Mouse (Mus musculus) heart, postnatal 0 days (tissue): ENCODE measurements at regions not wholly inside any gene's neighbourhood (a gene's known extent, or its start where the extent isn't known, plus 50 kb on each side); places are given as distances from the start of the nearest gene placed in this dataset.
"Not testable (repeated sequence)": the region's sequence is repeated elsewhere in the genome, so short reads cannot be mapped to it uniquely, and the experiment has no call there.

ENCODE experiments used
- CTCF ChIP-seq: IDR thresholded peaks from 2 replicates; pipeline ENCODE4 v1.5.1; 2016; ENCODE audit warnings: antibody characterized with exemption, control low read depth, low read depth
- EP300 ChIP-seq: IDR thresholded peaks from 2 replicates; pipeline ENCODE4 v1.6.1; 2016; ENCODE audit warnings: antibody characterized with exemption, low read depth

DNA sequence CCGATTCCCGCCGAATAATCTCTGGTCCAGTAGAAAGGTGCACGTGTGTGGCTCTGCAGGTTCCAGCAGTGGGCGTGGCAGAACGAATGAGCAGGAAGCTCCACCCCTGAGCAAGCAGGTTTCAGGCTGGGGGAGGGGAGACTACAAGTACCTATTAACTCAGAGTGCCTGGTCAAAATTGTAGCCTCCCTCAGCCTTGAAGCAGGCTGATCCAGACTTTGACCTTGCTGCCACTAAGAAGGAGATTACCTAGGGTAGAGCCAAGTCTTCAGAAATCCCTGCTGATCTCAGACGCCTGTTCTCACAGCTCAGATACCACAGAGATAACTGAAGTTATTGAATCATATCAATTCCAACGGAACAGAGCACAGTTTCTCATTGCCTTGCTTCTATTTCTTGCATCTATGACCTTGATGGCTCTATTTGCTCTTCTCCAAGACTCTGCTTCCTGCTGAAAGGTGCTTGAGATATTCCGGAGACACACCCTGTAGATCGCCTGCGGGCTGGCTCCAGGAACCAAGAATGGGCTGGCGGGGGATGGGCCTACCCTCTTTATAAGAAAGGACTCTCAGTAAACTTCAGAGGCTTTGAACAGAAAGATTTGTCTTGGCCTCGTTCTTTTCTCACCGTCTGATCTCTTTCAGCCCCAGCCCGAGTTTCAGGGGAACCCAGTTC, 165.1 kb upstream of the Sdr16c6 start:
- TF ChIP-seq CTCF, EP300: not testable (repeated sequence)
